Mouse (Mus musculus): Measurements from ENCODE around the gene Rbm39.

GRCm38 (mm10) chr2:156196302-156197128 lies 16.5 kb upstream of the Rbm39 start, which contains the start of gene Phf20:
- TF ChIP-seq CTCF (IDR thresholded peaks at IDR 0.05; ENCODE audit: low read depth, low read length) (no peak), GATA1 (IDR thresholded peaks at IDR 0.05; ENCODE audit: borderline replicate concordance, low read length) (no peak), POLR2AphosphoS5 (IDR thresholded peaks at IDR 0.05; ENCODE audit: insufficient replicate concordance, low read depth, low read length) (no peak), GATA2 (IDR thresholded peaks at IDR 0.05; ENCODE audit: borderline replicate concordance, low read depth, low read length) (no peak), TAL1 (conservative IDR thresholded peaks at IDR 0.05; ENCODE audit: low read depth, low read length) (no peak)

All from G1E (cell line).